Mouse (Mus musculus) c-Kit-positive CD71-positive TER-119-negative erythroid progenitor cells, embryonic 14.5 days (primary cell): ENCODE data around the gene H2afb2.

ENCODE experiments used
- DNase-seq: peaks from one replicate; pipeline ENCODE4 v3.0.0-alpha.2; 2013; ENCODE audit warnings: low read depth

The H2afb2 gene

DNA sequence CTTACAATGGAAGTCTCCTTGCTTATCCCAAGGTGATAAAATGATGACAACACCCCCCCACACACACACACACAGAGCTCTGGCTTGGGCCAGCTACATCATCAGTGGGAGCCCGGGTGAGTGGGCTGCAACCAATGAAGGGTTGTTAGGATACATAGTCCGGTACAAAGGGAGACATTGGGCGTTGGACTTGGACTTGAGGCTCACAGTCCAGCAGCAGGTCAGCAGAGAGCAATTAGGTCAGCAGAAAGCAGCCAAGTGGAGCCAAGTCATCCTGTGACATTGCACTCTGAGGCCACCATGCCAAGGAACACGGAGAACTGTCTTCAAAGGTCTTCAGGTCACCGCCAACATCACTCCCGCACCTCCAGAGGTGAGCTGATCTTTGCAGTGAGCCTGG lies at the start of gene H2afb2:
Gene H2afb2 (plus strand): TSS at position 301 of the 400 bp plus-strand sequence.
- no peak for DNase-seq
